Mouse (Mus musculus) heart, embryonic 11.5 days (tissue): ENCODE measurements at regions not wholly inside any gene's neighbourhood (a gene's known extent, or its start where the extent isn't known, plus 50 kb on each side); places are given as distances from the start of the nearest gene placed in this dataset.

Source experiments
- ATAC-seq: fragments of 200-750 bp; cut with Nextera tagmentation; replicated peaks from 2 replicates; pipeline ENCODE4 v1.8.0; 2017; ENCODE audit warnings: moderate library complexity; ENCODE audit not compliant: insufficient number of reproducible peaks, low FRiP score, low TSS enrichment
- H3K27ac ChIP-seq: fragments of 300-500 bp; sonication (generic); 2 replicates; pipeline ENCODE4 v1.5.1; 2014; ENCODE audit warnings: mild to moderate bottlenecking, low read depth, low read length
- H3K27me3 ChIP-seq: fragments of 300-500 bp; sonication (generic); 2 replicates; pipeline ENCODE4 v1.6.1; 2014; ENCODE audit warnings: mild to moderate bottlenecking, low read length, mixed read lengths; ENCODE audit not compliant: control insufficient read depth, insufficient read depth
- H3K36me3 ChIP-seq: fragments of 300-500 bp; sonication (generic); 2 replicates; pipeline ENCODE4 v1.6.1; 2014; ENCODE audit warnings: mild to moderate bottlenecking, low read length, moderate library complexity, mixed read lengths; ENCODE audit not compliant: control insufficient read depth, insufficient read depth
- H3K4me1 ChIP-seq: fragments of 300-500 bp; sonication (generic); 2 replicates; pipeline ENCODE4 v1.6.1; 2014; ENCODE audit warnings: low read length; ENCODE audit not compliant: control insufficient read depth, insufficient read depth
- H3K4me2 ChIP-seq: fragments of 300-500 bp; sonication (generic); 2 replicates; pipeline ENCODE4 v1.6.1; 2014; ENCODE audit warnings: mild to moderate bottlenecking, moderate library complexity
- H3K4me3 ChIP-seq: fragments of 300-500 bp; sonication (generic); 2 replicates; pipeline ENCODE4 v1.5.1; 2014; ENCODE audit warnings: low read depth, low read length
- H3K9ac ChIP-seq: fragments of 300-500 bp; sonication (generic); 2 replicates; pipeline ENCODE4 v1.6.1; 2014; ENCODE audit warnings: mild to moderate bottlenecking, low read depth, low read length, moderate library complexity
- H3K9me3 ChIP-seq: fragments of 300-500 bp; sonication (generic); replicated peaks from 2 replicates; pipeline ENCODE4 v1.6.1; 2016; ENCODE audit warnings: low read length; ENCODE audit not compliant: control insufficient read depth
- WGBS: fragments of 180-500 bp; shearing (Covaris S2); extraction: QIAGEN DNeasy Blood & Tissue Kit; methylation state at CpG from one replicate; pipeline ENCODE4 v1.1.7; 2014; ENCODE audit not compliant: insufficient replicate concordance; 5-methylcytosine and 5-hydroxymethylcytosine counted together

GRCm38 (mm10) chr11:84760622-84761196 is 58.6 kb downstream of the Mrm1 start:
- Histone ChIP-seq H3K4me3 (no peak overlapping the region), H3K4me2 (peak overlapping the region; percentile 27), H3K27me3 (peaks cover 8% of the 10 kb centered on the region), H3K27ac (no peak overlapping the region), H3K9me3 (no peaks in the 10 kb centered on the region), H3K4me1 (peaks cover 25% of the 10 kb centered on the region), H3K36me3 (no peaks in the 10 kb centered on the region), H3K9ac (no peak overlapping the region)
- WGBS: 32% methylated on average over 15 of the region's 15 CpGs
- no peak for ATAC-seq

DNA sequence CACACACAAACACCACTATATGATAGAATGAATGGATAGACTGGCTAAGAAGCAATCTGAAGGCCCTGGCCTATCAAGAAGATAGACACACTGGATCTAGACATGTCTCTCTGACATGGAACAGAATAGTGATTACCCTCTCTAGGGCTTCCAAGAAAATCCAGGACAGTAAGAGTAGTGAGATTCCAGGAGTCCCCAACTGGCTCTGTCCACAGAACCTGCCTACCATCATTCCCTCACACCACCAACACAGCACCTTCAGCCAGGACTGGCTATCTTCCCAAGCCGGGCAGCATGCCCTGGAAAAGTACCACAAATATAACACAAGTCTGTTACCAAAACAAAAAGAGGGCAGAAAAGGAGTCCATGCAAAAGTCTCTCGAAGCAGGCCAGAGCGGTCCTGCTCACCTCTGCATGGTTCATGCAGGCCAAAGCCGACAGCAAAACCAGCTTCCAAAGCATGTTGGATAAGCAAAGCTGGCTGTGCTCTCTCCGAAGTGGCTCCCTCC is 59.8 kb downstream of the Mrm1 start:
- H3K4me3 ChIP-seq: no peak overlapping the region
- no peak overlapping the region for H3K4me2 ChIP-seq
- no peaks in the 10 kb centered on the region for H3K36me3 ChIP-seq
- no peak for ATAC-seq
- H3K9me3 ChIP-seq: no peaks in the 10 kb centered on the region
- no peak overlapping the region for H3K27ac ChIP-seq
- peaks cover 5% of the 10 kb centered on the region for H3K27me3 ChIP-seq
- WGBS: 78% methylated on average over 5 of the region's 5 CpGs
- no peak overlapping the region for H3K9ac ChIP-seq
- peaks cover 15% of the 10 kb centered on the region for H3K4me1 ChIP-seq

DNA sequence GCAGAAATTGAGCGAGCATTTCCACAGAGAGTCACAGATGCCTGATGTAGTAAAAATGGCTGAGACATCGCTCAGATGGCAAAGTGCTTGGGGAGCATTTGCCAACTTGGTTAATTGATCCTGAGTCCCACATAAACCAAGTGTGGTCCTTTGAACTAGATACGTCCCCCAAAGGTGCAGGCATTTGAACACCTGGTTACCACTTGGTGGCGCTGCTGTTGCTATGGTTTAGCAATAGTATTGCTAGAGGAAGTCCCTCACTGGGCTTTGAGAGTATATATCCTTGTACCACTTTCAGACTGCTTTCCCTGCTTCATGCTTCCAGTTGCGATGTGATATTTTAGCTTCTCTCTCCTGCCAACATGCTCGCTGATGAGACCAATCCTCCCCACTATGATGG is 67.3 kb downstream of the Mrm1 start:
- WGBS: 72% methylated on average over 6 of the region's 6 CpGs
- no peak for ATAC-seq
- Histone ChIP-seq H3K9ac (no peak overlapping the region), H3K27ac (no peak overlapping the region), H3K4me3 (no peak overlapping the region), H3K4me2 (no peak overlapping the region), H3K4me1 (no peaks in the 10 kb centered on the region), H3K9me3 (no peaks in the 10 kb centered on the region), H3K27me3 (no peaks in the 10 kb centered on the region), H3K36me3 (no peaks in the 10 kb centered on the region)

DNA sequence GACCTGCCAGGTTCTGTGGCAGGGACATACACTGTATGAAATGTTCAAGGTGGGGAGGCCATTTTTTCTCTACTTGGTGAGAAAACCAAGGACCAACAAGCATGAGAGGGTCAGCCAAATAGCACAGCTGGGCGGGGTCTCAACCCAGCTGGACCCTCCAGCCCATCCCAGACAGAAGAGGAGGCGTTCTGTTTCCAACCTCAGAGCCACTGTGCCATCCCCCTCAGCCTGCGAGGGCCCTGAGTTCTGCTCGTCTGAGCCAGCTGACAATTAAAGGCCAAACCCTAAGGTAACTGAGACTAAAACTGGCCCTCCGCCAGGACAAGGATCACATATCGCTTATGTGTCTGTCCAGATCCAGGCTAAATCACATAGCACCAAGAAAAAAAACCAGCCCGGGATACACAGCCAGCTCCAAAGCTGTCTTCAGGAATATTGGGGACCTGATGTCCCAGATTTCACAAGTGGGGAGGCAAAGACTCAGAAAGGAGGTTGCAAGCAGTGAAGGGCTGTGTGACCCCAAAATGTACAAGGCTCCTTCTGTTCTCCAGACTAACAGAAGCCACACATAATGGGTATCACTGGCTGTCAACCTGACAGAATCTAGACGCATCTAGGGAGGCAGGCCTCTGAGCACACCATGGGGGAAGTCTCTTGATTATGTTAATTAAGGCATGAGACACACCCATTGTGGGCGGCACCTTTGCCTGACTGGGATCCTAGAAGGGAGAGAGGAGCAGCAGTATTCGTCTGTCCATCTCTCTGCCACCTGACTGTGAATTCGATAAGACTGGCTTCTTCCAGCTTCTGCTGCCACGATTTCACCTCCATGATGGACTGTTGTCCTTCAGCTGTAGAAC is 69.6 kb downstream of the Mrm1 start:
- Histone ChIP-seq H3K36me3 (no peaks in the 10 kb centered on the region), H3K4me2 (no peak overlapping the region), H3K27me3 (no peaks in the 10 kb centered on the region), H3K9me3 (no peaks in the 10 kb centered on the region), H3K9ac (no peak overlapping the region), H3K4me3 (no peak overlapping the region), H3K27ac (no peak overlapping the region), H3K4me1 (no peaks in the 10 kb centered on the region)
- whole genome bisulfite sequencing: 45% methylated on average over 12 of the region's 12 CpGs
- ATAC-seq: no peak

DNA sequence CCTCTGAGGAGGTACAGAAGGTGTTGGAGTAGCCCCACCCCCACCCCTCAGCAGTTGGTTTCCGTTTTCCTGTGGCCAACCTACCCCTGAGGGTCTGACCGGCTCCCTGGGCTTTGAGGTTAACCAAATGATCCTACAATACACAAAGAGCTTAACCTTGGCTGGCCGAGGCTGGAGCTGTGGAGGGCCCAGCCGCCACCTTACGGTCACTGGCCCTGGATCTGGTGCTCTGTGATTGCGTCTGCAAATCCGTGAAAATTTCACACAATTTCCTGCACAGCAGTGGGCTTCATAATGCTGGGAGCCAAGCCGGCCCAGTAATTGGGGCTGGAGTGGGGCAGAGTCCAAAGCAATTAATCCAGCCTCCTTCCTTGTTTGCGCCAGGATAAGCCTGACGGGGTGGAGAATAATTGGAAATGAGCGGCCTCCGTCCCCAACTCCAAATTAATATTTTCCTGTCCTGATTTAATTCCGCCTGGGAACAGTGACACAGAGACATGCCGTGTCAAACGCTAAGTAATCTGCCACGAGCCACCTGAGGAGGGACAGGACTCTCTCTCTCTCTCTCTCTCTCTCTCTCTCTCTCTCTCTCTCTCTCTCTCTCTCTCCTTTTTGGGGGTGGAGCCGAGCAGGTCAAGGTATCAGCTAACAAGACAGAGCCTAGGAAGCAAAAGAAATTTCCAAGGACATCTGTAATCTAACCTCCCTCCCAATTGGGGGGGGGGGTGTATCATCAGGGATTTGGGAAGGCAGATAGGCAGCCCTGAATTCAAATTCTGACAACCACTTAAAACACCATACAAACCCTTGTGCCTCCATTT is 80.3 kb downstream of the Mrm1 start:
- WGBS: 16% methylated on average over 17 of the region's 17 CpGs
- no peak overlapping the region for H3K27ac ChIP-seq
- no peak overlapping the region for H3K4me3 ChIP-seq
- no peak for ATAC-seq
- H3K9ac ChIP-seq: no peak overlapping the region
- H3K36me3 ChIP-seq: no peaks in the 10 kb centered on the region
- H3K4me2 ChIP-seq: no peak overlapping the region
- H3K9me3 ChIP-seq: no peaks in the 10 kb centered on the region
- H3K4me1 ChIP-seq: no peaks in the 10 kb centered on the region
- peaks cover 14% of the 10 kb centered on the region for H3K27me3 ChIP-seq

DNA sequence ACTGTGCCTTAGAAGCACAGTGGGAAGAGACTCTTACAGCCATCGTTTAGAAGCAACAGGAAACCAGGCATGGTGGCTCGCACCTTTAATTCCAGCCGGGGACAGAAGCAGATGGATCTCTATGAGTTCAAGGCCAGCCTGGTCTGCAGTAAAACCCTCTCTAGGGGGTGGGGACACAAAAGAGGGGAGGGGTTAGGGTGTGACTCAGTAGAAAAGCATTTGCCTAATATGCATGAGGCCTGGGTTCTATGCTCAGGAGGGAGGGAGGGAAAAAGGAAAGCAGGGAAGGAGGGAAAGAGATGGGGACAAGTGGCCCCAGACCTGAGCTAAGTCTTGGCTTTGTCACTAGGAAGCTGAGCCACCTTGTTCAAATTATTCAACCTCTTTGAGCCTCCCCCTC is 81.2 kb downstream of the Mrm1 start:
- Histone ChIP-seq H3K9ac (no peak overlapping the region), H3K4me3 (no peak overlapping the region), H3K4me2 (no peak overlapping the region), H3K27me3 (peaks cover 14% of the 10 kb centered on the region), H3K4me1 (no peaks in the 10 kb centered on the region), H3K27ac (no peak overlapping the region), H3K9me3 (no peaks in the 10 kb centered on the region), H3K36me3 (no peaks in the 10 kb centered on the region)
- no peak for ATAC-seq
- WGBS: 30% methylated on average over 3 of the region's 3 CpGs

DNA sequence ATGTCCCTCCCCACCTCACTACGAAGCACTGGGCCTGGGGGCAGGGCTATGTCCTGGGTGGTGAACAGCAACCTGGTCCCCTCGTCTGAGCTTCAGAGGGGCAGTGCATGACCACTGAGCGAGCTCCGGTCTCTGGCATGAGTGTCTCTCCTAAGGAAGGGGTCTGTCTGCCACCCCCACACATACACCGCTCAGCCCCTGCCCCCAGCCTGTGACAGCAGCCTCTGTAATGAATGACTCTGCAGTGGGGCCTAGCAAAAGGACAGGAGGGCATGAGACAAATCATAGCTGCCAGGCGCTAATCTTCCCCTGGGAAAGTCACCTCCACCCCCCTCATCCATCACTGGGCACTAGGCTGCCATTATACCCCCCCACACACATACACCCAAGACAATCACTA is 87.4 kb downstream of the Mrm1 start:
- no peak for ATAC-seq
- 69% methylated on average over 6 of the region's 6 CpGs for WGBS

GRCm38 (mm10) chr11:84730218-84730617 is 89.1 kb downstream of the Mrm1 start:
- WGBS: 36% methylated on average over 8 of the region's 8 CpGs

More for the DNA sequence above, 87.4 kb downstream of the Mrm1 start:
- no peaks in the 10 kb centered on the region; the same call in 1 of the 2 replicates for H3K27me3 ChIP-seq
- no peak overlapping the region for H3K4me3 ChIP-seq
- no peaks in the 10 kb centered on the region for H3K36me3 ChIP-seq
- H3K9me3 ChIP-seq: no peaks in the 10 kb centered on the region
- H3K4me2 ChIP-seq: no peak overlapping the region
- no peak overlapping the region for H3K9ac ChIP-seq
- no peaks in the 10 kb centered on the region for H3K4me1 ChIP-seq
- no peak overlapping the region for H3K27ac ChIP-seq

More at GRCm38 (mm10) chr11:84730218-84730617, 89.1 kb downstream of the Mrm1 start:
- H3K9ac ChIP-seq: no peak overlapping the region
- H3K9me3 ChIP-seq: no peaks in the 10 kb centered on the region
- no peak overlapping the region for H3K4me2 ChIP-seq
- no peak overlapping the region for H3K27ac ChIP-seq
- H3K36me3 ChIP-seq: no peaks in the 10 kb centered on the region
- no peak overlapping the region for H3K4me3 ChIP-seq
- ATAC-seq: no peak
- H3K27me3 ChIP-seq: no peaks in the 10 kb centered on the region; the same call in 1 of the 2 replicates
- H3K4me1 ChIP-seq: no peaks in the 10 kb centered on the region
